Comparison of ENCODE assay signal across 8 mouse cellular contexts in genomic region chr1:38787443-38787842, GRCm38 (mm10). TPM values are rescaled to one million over a fixed set of nuclear protein-coding genes. Genes with fewer than 3 reads are reported as not detected.
DNase-seq lines count a peak whose midpoint lies in the region; ATAC-seq lines count a peak whose summit lies in the region.

No protein-coding gene starts in this region.

- no peaks in the 10 kb centered on the region for H3K4me1 ChIP-seq in intestine, embryonic 14.5 days (replicated peaks; ENCODE audit: control insufficient read depth, insufficient read depth, low read length)
- no peaks in the 10 kb centered on the region for H3K4me1 ChIP-seq in intestine, embryonic 15.5 days (replicated peaks)

- no peak overlapping the region for H3K4me3 ChIP-seq in intestine, embryonic 14.5 days (ENCODE audit: low read depth, low read length)
- H3K4me3 ChIP-seq in intestine, embryonic 15.5 days (replicated peaks): no peak overlapping the region

- H3K9me3 ChIP-seq in intestine, embryonic 14.5 days (ENCODE audit: control insufficient read depth, low read length): no peaks in the 10 kb centered on the region
- H3K9me3 ChIP-seq in intestine, embryonic 15.5 days: no peaks in the 10 kb centered on the region

- no peaks in the 10 kb centered on the region for H3K36me3 ChIP-seq in intestine, embryonic 14.5 days (ENCODE audit: control insufficient read depth, insufficient read depth, low read length)
- H3K36me3 ChIP-seq in intestine, embryonic 15.5 days: no peaks in the 10 kb centered on the region

- DNase-seq in intestine, embryonic 14.5 days (ENCODE audit: low spot score): peak; percentile 65
- peak; percentile 91 for DNase-seq in embryo, embryonic 10.5 days (ENCODE audit: low spot score)
- peak; percentile 35 for DNase-seq in gastrocnemius, postnatal 14 days
- DNase-seq in kidney, postnatal 36 days: peak; percentile 37 to 45
- DNase-seq in lung, adult 18-20 months: peak; percentile 24 to 51
- peak; percentile 25 for DNase-seq in retina, adult 2 months (ENCODE audit: low read depth, low spot score)

- H3K27me3 ChIP-seq in intestine, embryonic 14.5 days (replicated peaks; ENCODE audit: control insufficient read depth, insufficient read depth, low read length): no peaks in the 10 kb centered on the region
- no peaks in the 10 kb centered on the region for H3K27me3 ChIP-seq in intestine, embryonic 15.5 days (replicated peaks)

- intact Hi-C loops in gastrocnemius, postnatal 14 days (cut with DNase I; ENCODE audit: low total_unique reads): loop anchor here (5.0 kb wide), 1 partner anchor 600 kb away; no protein-coding TSS in a partner anchor

- H3K4me2 ChIP-seq in intestine, embryonic 14.5 days (ENCODE audit: low read length): no peak overlapping the region
- no peak overlapping the region for H3K4me2 ChIP-seq in intestine, embryonic 15.5 days (replicated peaks)

- 11% methylated on average over 5 of the region's 5 CpGs for WGBS in intestine, embryonic 14.5 days
- 6% methylated on average over 5 of the region's 5 CpGs for WGBS in intestine, embryonic 15.5 days

- no peak overlapping the region for H3K9ac ChIP-seq in intestine, embryonic 14.5 days (ENCODE audit: low read length)
- no peak overlapping the region for H3K9ac ChIP-seq in intestine, embryonic 15.5 days

- no peak overlapping the region for H3K27ac ChIP-seq in intestine, embryonic 14.5 days (ENCODE audit: low read depth)
- no peak overlapping the region for H3K27ac ChIP-seq in intestine, embryonic 15.5 days

- 0 out of 2 replicates have a peak, but pooled peaks have one; percentile 38 for ATAC-seq in intestine, embryonic 14.5 days (replicated peaks; ENCODE audit: low FRiP score, low TSS enrichment, low read depth)
- no peak for ATAC-seq in intestine, embryonic 15.5 days
- peak; percentile 57 for ATAC-seq in activated CD4-positive, CD25-positive, alpha-beta regulatory T cell, adult 4 months

RNA-seq across cellular contexts. Expression of gene Lonrf2, which starts 49.1 kb away (rescaled TPM):
- 2.2 and 2.5 TPM in 2 replicates for polyA plus RNA-seq in intestine, embryonic 14.5 days (2014; fragmentation: Nextera tagmentation; extraction: Ambion mirVana)
- polyA plus RNA-seq in intestine, embryonic 15.5 days (2015; fragmentation: Nextera tagmentation; extraction: Ambion mirVana): 1.1 and 1.2 TPM in 2 replicates
- polyA plus RNA-seq in activated CD4-positive, CD25-positive, alpha-beta regulatory T cell, adult 4 months (2017; shearing (Covaris generic)): not detected
- total RNA-seq in gastrocnemius, postnatal 14 days (2021): under 1 TPM; 0.58 to 0.94 TPM

Comparison
In these comparisons a context has a peak if more than half of its experiments do, and no peak if none do; other contexts are left out.
1. DNase-seq: peak in every context shown above with its lines; median percentile 91 in embryo, embryonic 10.5 days; 65 in intestine, embryonic 14.5 days; 41 in kidney, postnatal 36 days; 38 in lung, adult 18-20 months; 35 in gastrocnemius, postnatal 14 days; 25 in retina, adult 2 months.